Comparison of ENCODE assay signal across 16 mouse cellular contexts in the genomic region with DNA sequence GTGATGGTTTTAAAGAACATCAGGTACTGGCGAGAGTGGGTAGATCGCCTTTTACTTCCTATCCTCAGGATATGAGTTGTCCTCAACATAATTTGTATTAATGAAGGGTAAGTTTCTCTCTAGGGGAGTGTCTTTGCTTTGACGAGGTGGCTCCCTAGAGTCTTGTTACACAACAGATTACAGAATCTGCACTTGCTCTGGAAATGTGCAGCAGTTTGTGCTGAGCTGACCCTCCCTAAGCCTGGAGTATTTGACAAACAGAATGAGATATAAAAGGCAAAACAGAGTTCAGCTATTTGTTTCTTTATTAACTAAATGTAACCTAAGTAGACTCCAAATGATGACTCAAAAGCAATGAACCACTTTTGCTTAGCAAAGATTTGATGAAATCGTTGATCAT.
DNase-seq lines count a peak whose midpoint lies in the region; ATAC-seq lines count a peak whose summit lies in the region.
"Had no signal": no experiment of that assay in that cellular context is flagged by ENCODE, and none has a peak within 500 bp of the region (broad histone marks: within the 10 kb centered on the region; RNA-seq: fewer than 3 reads in every experiment).

No protein-coding gene starts in this region.

- no peak for ATAC-seq in heart, embryonic 12.5 days (ENCODE audit: insufficient number of reproducible peaks, low FRiP score)
- no peak for ATAC-seq in lung, embryonic 16.5 days (ENCODE audit: low read depth)
- no peak for ATAC-seq in liver, embryonic 15.5 days (ENCODE audit: insufficient read depth)
- no peak for ATAC-seq in stomach, embryonic 16.5 days (ENCODE audit: insufficient read depth, low FRiP score)
- no peak for ATAC-seq in hindbrain, embryonic 14.5 days (ENCODE audit: low FRiP score)
- ATAC-seq: CD4-positive, CD25-positive, alpha-beta regulatory T cell, adult 4 months; forebrain, embryonic 16.5 days; hindbrain, postnatal 0 days; midbrain, embryonic 16.5 days had no signal

- no peaks in the 10 kb centered on the region for H3K9me3 ChIP-seq in heart, embryonic 12.5 days (replicated peaks)
- H3K9me3 ChIP-seq in lung, embryonic 16.5 days (ENCODE audit: control insufficient read depth, low read length) = no peaks in the 10 kb centered on the region
- H3K9me3 ChIP-seq in liver, embryonic 15.5 days (replicated peaks) = no peaks in the 10 kb centered on the region
- no peaks in the 10 kb centered on the region for H3K9me3 ChIP-seq in stomach, embryonic 16.5 days (replicated peaks; ENCODE audit: control insufficient read depth, low read length)
- H3K9me3 ChIP-seq in hindbrain, embryonic 14.5 days (ENCODE audit: control insufficient read depth, low read length) = no peaks in the 10 kb centered on the region
- H3K9me3 ChIP-seq: limb, embryonic 12.5 days had no signal

- no peak overlapping the region for H3K27ac ChIP-seq in heart, embryonic 12.5 days (ENCODE audit: poor library complexity, severe bottlenecking)
- H3K27ac ChIP-seq in lung, embryonic 16.5 days (ENCODE audit: low read length) = peak overlapping the region; percentile 2; the same call in 1 of the 2 replicates
- H3K27ac ChIP-seq in liver, embryonic 15.5 days (replicated peaks) = peak overlapping the region; percentile 73
- peak overlapping the region; percentile 90 for H3K27ac ChIP-seq in stomach, embryonic 16.5 days (ENCODE audit: low read length)
- no peak overlapping the region for H3K27ac ChIP-seq in hindbrain, embryonic 14.5 days
- H3K27ac ChIP-seq: hindbrain, postnatal 0 days; kidney, postnatal 0 days; limb, embryonic 12.5 days had no signal

- 62% methylated on average over 4 of the region's 4 CpGs for WGBS in heart, embryonic 12.5 days
- WGBS in lung, embryonic 16.5 days = 55% methylated on average over 4 of the region's 4 CpGs
- 45% methylated on average over 4 of the region's 4 CpGs for WGBS in liver, embryonic 15.5 days (ENCODE audit: insufficient replicate concordance)
- WGBS in stomach, embryonic 16.5 days = 58% methylated on average over 4 of the region's 4 CpGs
- 71% methylated on average over 4 of the region's 4 CpGs for WGBS in hindbrain, embryonic 14.5 days

- 0 out of 2 replicates have a peak, but pooled peaks cover 7% of the 10 kb centered on the region for H3K4me1 ChIP-seq in heart, embryonic 12.5 days (replicated peaks)
- H3K4me1 ChIP-seq in lung, embryonic 16.5 days (replicated peaks; ENCODE audit: control insufficient read depth, insufficient read depth, low read length) = no peaks in the 10 kb centered on the region; the same call in 1 of the 2 replicates
- no peaks in the 10 kb centered on the region for H3K4me1 ChIP-seq in liver, embryonic 15.5 days (replicated peaks)
- H3K4me1 ChIP-seq in stomach, embryonic 16.5 days (ENCODE audit: control insufficient read depth, insufficient read depth, low read length) = no peaks in the 10 kb centered on the region
- H3K4me1 ChIP-seq in hindbrain, embryonic 14.5 days (replicated peaks; ENCODE audit: control insufficient read depth, insufficient read depth, low read length) = no peaks in the 10 kb centered on the region

- H3K4me3 ChIP-seq in heart, embryonic 12.5 days = no peak overlapping the region
- H3K4me3 ChIP-seq in lung, embryonic 16.5 days (ENCODE audit: low read length) = no peak overlapping the region
- H3K4me3 ChIP-seq in liver, embryonic 15.5 days (replicated peaks) = no peak overlapping the region
- H3K4me3 ChIP-seq in stomach, embryonic 16.5 days (replicated peaks; ENCODE audit: low read length) = no peak overlapping the region
- no peak overlapping the region for H3K4me3 ChIP-seq in hindbrain, embryonic 14.5 days (replicated peaks; ENCODE audit: low read length)
- H3K4me3 ChIP-seq: limb, embryonic 12.5 days had no signal

- no peaks in the 10 kb centered on the region for H3K36me3 ChIP-seq in heart, embryonic 12.5 days
- H3K36me3 ChIP-seq in lung, embryonic 16.5 days (ENCODE audit: control insufficient read depth, insufficient read depth, low read length) = no peaks in the 10 kb centered on the region
- H3K36me3 ChIP-seq in liver, embryonic 15.5 days (replicated peaks) = no peaks in the 10 kb centered on the region
- no peaks in the 10 kb centered on the region for H3K36me3 ChIP-seq in stomach, embryonic 16.5 days (ENCODE audit: control insufficient read depth, insufficient read depth, low read length)
- no peaks in the 10 kb centered on the region for H3K36me3 ChIP-seq in hindbrain, embryonic 14.5 days (replicated peaks; ENCODE audit: control insufficient read depth, insufficient read depth)
- H3K36me3 ChIP-seq: limb, embryonic 12.5 days had no signal

- no peak overlapping the region for H3K9ac ChIP-seq in heart, embryonic 12.5 days
- no peak overlapping the region for H3K9ac ChIP-seq in lung, embryonic 16.5 days (ENCODE audit: low read length)
- H3K9ac ChIP-seq in liver, embryonic 15.5 days = no peak overlapping the region
- H3K9ac ChIP-seq in stomach, embryonic 16.5 days (ENCODE audit: low read length) = no peak overlapping the region
- H3K9ac ChIP-seq in hindbrain, embryonic 14.5 days = no peak overlapping the region
- H3K9ac ChIP-seq: limb, embryonic 12.5 days had no signal

- no peaks in the 10 kb centered on the region for H3K27me3 ChIP-seq in heart, embryonic 12.5 days (replicated peaks)
- no peaks in the 10 kb centered on the region for H3K27me3 ChIP-seq in lung, embryonic 16.5 days (ENCODE audit: control insufficient read depth, insufficient read depth, low read depth, low read length)
- no peaks in the 10 kb centered on the region for H3K27me3 ChIP-seq in liver, embryonic 15.5 days
- no peaks in the 10 kb centered on the region for H3K27me3 ChIP-seq in stomach, embryonic 16.5 days (ENCODE audit: control insufficient read depth, insufficient read depth, low read length)
- H3K27me3 ChIP-seq in hindbrain, embryonic 14.5 days (ENCODE audit: control insufficient read depth, insufficient read depth, low read length) = no peaks in the 10 kb centered on the region
- H3K27me3 ChIP-seq: limb, embryonic 12.5 days had no signal

- H3K4me2 ChIP-seq in heart, embryonic 12.5 days = no peak overlapping the region
- H3K4me2 ChIP-seq in lung, embryonic 16.5 days (ENCODE audit: low read depth, low read length) = no peak overlapping the region
- no peak overlapping the region for H3K4me2 ChIP-seq in liver, embryonic 15.5 days
- no peak overlapping the region for H3K4me2 ChIP-seq in stomach, embryonic 16.5 days (ENCODE audit: low read depth, low read length)
- no peak overlapping the region for H3K4me2 ChIP-seq in hindbrain, embryonic 14.5 days (replicated peaks)
- H3K4me2 ChIP-seq: limb, embryonic 12.5 days had no signal

- peak; percentile 16 for DNase-seq in heart, adult 8-10 months (ENCODE audit: low spot score)
- no peak for DNase-seq in lung, postnatal 4 days
- DNase-seq in hindbrain, embryonic 14.5 days (ENCODE audit: low spot score) = no peak
- DNase-seq: cerebellum, adult 11 months; cerebellum, postnatal 36 days; right cerebral cortex, postnatal 25 days had no signal

Comparison
In these comparisons a context has a peak if more than half of its experiments do, and no peak if none do; other contexts are left out.
1. H3K27ac ChIP-seq: peak in lung, embryonic 16.5 days (single experiment), liver, embryonic 15.5 days (single experiment) and stomach, embryonic 16.5 days (single experiment); none in heart, embryonic 12.5 days (single experiment) and hindbrain, embryonic 14.5 days (single experiment).